Mouse (Mus musculus): ENCODE results near the gene Pde8b. TPM values are rescaled to one million over a fixed set of nuclear protein-coding genes. Genes with fewer than 3 reads are reported as not detected.

Pde8b gene
- polyA plus RNA-seq, 1 experiment = 6.3 TPM

GRCm38 (mm10) chr13:95098931-95099720 lies 151.0 kb downstream of the Pde8b start:
- no peak overlapping the region for H3K4me3 ChIP-seq (replicated peaks; ENCODE audit: control insufficient read depth, low read depth, low read length)
- no peak for TF ChIP-seq POLR2A (IDR thresholded peaks at IDR 0.05; ENCODE audit: borderline replicate concordance, control insufficient read depth, low read depth, low read length)
- no peak for TF ChIP-seq CTCF (IDR thresholded peaks at IDR 0.05; ENCODE audit: control insufficient read depth, insufficient read depth, low read length)
- WGBS = 82% methylated on average over 8 of the region's 8 CpGs
- no peak overlapping the region for H3K27ac ChIP-seq (ENCODE audit: control insufficient read depth, insufficient read depth, low read depth, low read length, poor library complexity)
- no peaks in the 10 kb centered on the region for H3K4me1 ChIP-seq (ENCODE audit: control insufficient read depth, insufficient read depth, low read length)

- Histone ChIP-seq H3K4me3 (replicated peaks; ENCODE audit: control insufficient read depth, low read depth, low read length) (no peak overlapping the region), H3K27ac (ENCODE audit: control insufficient read depth, insufficient read depth, low read depth, low read length, poor library complexity) (no peak overlapping the region), H3K4me1 (ENCODE audit: control insufficient read depth, insufficient read depth, low read length) (no peaks in the 10 kb centered on the region)
- TF ChIP-seq CTCF (IDR thresholded peaks at IDR 0.05; ENCODE audit: control insufficient read depth, insufficient read depth, low read length) = no peak
- TF ChIP-seq POLR2A (IDR thresholded peaks at IDR 0.05; ENCODE audit: borderline replicate concordance, control insufficient read depth, low read depth, low read length) = no peak
- WGBS = 85% methylated on average over 3 of the region's 3 CpGs
These were observed 153.5 kb downstream of the Pde8b start for GRCm38 (mm10) chr13:95096646-95097045.

- WGBS = 86% methylated on average over 10 of the region's 10 CpGs
- Histone ChIP-seq H3K4me1 (ENCODE audit: control insufficient read depth, insufficient read depth, low read length) (no peaks in the 10 kb centered on the region), H3K27ac (ENCODE audit: control insufficient read depth, insufficient read depth, low read depth, low read length, poor library complexity) (no peak overlapping the region), H3K4me3 (replicated peaks; ENCODE audit: control insufficient read depth, low read depth, low read length) (no peak overlapping the region)
- TF ChIP-seq POLR2A (IDR thresholded peaks at IDR 0.05; ENCODE audit: borderline replicate concordance, control insufficient read depth, low read depth, low read length) = no peak
- TF ChIP-seq CTCF (IDR thresholded peaks at IDR 0.05; ENCODE audit: control insufficient read depth, insufficient read depth, low read length) = no peak
These were observed 154.3 kb downstream of the Pde8b start for GRCm38 (mm10) chr13:95095860-95096259.

GRCm38 (mm10) chr13:95091546-95092445 lies 158.3 kb downstream of the Pde8b start:
- TF ChIP-seq POLR2A (IDR thresholded peaks at IDR 0.05; ENCODE audit: borderline replicate concordance, control insufficient read depth, low read depth, low read length) (no peak), CTCF (IDR thresholded peaks at IDR 0.05; ENCODE audit: control insufficient read depth, insufficient read depth, low read length) (no peak)
- 40% methylated on average over 14 of the region's 14 CpGs for WGBS
- no peak overlapping the region for H3K4me3 ChIP-seq (replicated peaks; ENCODE audit: control insufficient read depth, low read depth, low read length)
- no peak overlapping the region for H3K27ac ChIP-seq (ENCODE audit: control insufficient read depth, insufficient read depth, low read depth, low read length, poor library complexity)
- H3K4me1 ChIP-seq (ENCODE audit: control insufficient read depth, insufficient read depth, low read length) = no peaks in the 10 kb centered on the region

GRCm38 (mm10) chr13:95087358-95087787 lies 162.8 kb downstream of the Pde8b start:
- Histone ChIP-seq H3K4me3 (replicated peaks; ENCODE audit: control insufficient read depth, low read depth, low read length) (no peak overlapping the region), H3K4me1 (ENCODE audit: control insufficient read depth, insufficient read depth, low read length) (no peaks in the 10 kb centered on the region), H3K27ac (ENCODE audit: control insufficient read depth, insufficient read depth, low read depth, low read length, poor library complexity) (no peak overlapping the region)
- 68% methylated on average over 8 of the region's 8 CpGs for WGBS
- TF ChIP-seq CTCF (IDR thresholded peaks at IDR 0.05; ENCODE audit: control insufficient read depth, insufficient read depth, low read length) (no peak), POLR2A (IDR thresholded peaks at IDR 0.05; ENCODE audit: borderline replicate concordance, control insufficient read depth, low read depth, low read length) (no peak)

GRCm38 (mm10) chr13:95086033-95086432 lies 164.1 kb downstream of the Pde8b start:
- Histone ChIP-seq H3K27ac (ENCODE audit: control insufficient read depth, insufficient read depth, low read depth, low read length, poor library complexity) (no peak overlapping the region), H3K4me3 (replicated peaks; ENCODE audit: control insufficient read depth, low read depth, low read length) (no peak overlapping the region), H3K4me1 (ENCODE audit: control insufficient read depth, insufficient read depth, low read length) (no peaks in the 10 kb centered on the region)
- 72% methylated on average over 5 of the region's 5 CpGs for WGBS
- no peak for TF ChIP-seq POLR2A (IDR thresholded peaks at IDR 0.05; ENCODE audit: borderline replicate concordance, control insufficient read depth, low read depth, low read length)
- TF ChIP-seq CTCF (IDR thresholded peaks at IDR 0.05; ENCODE audit: control insufficient read depth, insufficient read depth, low read length) = no peak

- 73% methylated on average over 3 of the region's 3 CpGs for WGBS
- Histone ChIP-seq H3K27ac (ENCODE audit: control insufficient read depth, insufficient read depth, low read depth, low read length, poor library complexity) (no peak overlapping the region), H3K4me3 (replicated peaks; ENCODE audit: control insufficient read depth, low read depth, low read length) (no peak overlapping the region), H3K4me1 (ENCODE audit: control insufficient read depth, insufficient read depth, low read length) (no peaks in the 10 kb centered on the region)
- TF ChIP-seq CTCF (IDR thresholded peaks at IDR 0.05; ENCODE audit: control insufficient read depth, insufficient read depth, low read length) (no peak), POLR2A (IDR thresholded peaks at IDR 0.05; ENCODE audit: borderline replicate concordance, control insufficient read depth, low read depth, low read length) (no peak)
These were observed 167.5 kb downstream of the Pde8b start for GRCm38 (mm10) chr13:95082611-95083010.

GRCm38 (mm10) chr13:95081082-95081481 lies 169.1 kb downstream of the Pde8b start:
- no peaks in the 10 kb centered on the region for H3K4me1 ChIP-seq (ENCODE audit: control insufficient read depth, insufficient read depth, low read length)
- H3K4me3 ChIP-seq (replicated peaks; ENCODE audit: control insufficient read depth, low read depth, low read length) = no peak overlapping the region
- TF ChIP-seq CTCF (IDR thresholded peaks at IDR 0.05; ENCODE audit: control insufficient read depth, insufficient read depth, low read length) (no peak), POLR2A (IDR thresholded peaks at IDR 0.05; ENCODE audit: borderline replicate concordance, control insufficient read depth, low read depth, low read length) (no peak)
- no peak overlapping the region for H3K27ac ChIP-seq (ENCODE audit: control insufficient read depth, insufficient read depth, low read depth, low read length, poor library complexity)
- 86% methylated on average over 7 of the region's 7 CpGs for WGBS

All from bone marrow, adult 2 months (tissue).